Comparison of ENCODE assay signal across 12 mouse cellular contexts in the genomic region with DNA sequence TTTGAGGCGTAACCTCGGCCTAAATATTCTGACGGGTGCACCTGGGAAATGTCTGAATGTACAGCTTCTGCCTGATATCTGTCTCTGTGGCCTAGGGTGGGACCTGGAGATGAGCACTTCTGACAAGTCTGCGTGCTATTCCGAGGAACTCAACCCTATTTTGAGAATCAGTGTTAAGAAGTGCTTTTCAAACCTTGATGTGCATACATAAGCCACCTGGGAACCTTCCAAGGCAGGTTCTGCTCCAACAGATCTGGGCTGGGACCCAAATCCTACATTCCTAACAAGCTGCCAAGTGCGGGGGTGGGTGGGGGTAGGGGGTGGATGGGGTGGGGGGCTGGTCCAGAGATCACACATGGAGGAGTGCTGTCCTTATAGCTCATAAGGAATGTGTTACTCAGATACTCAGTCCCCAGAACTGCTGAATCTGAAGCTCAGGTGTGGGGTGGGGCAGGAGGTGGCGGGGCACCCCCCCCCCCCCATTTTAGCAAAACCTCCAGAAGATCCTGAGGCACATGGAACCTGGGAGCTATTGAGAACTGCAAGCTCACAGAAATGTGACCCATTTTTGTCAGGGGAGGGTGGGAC.
DNase-seq lines count a peak whose midpoint lies in the region; ATAC-seq and TF ChIP-seq lines count a peak whose summit lies in the region.
"Had no signal": no experiment of that assay in that cellular context is flagged by ENCODE, and none has a peak within 500 bp of the region (broad histone marks: within the 10 kb centered on the region; RNA-seq: fewer than 3 reads in every experiment).

No protein-coding gene starts in this region.

- H3K36me3 ChIP-seq in intestine, embryonic 14.5 days (ENCODE audit: control insufficient read depth, insufficient read depth, low read length) = no peaks in the 10 kb centered on the region
- no peaks in the 10 kb centered on the region for H3K36me3 ChIP-seq in intestine, postnatal 0 days (ENCODE audit: control insufficient read depth, insufficient read depth)
- no peaks in the 10 kb centered on the region for H3K36me3 ChIP-seq in kidney, adult 2 months (ENCODE audit: control insufficient read depth, insufficient read depth, low read length)
- H3K36me3 ChIP-seq: hindbrain, embryonic 15.5 days; limb, embryonic 12.5 days had no signal

- TF ChIP-seq CTCF in intestine, postnatal 0 days (IDR thresholded peaks at IDR 0.05; ENCODE audit: low read depth) = no peak
- no peak for TF ChIP-seq CTCF in kidney, adult 2 months (conservative IDR thresholded peaks at IDR 0.05; ENCODE audit: insufficient read depth, insufficient read length, low read depth, low read length)

- no peaks in the 10 kb centered on the region; the same call in 1 of the 2 replicates for H3K4me1 ChIP-seq in intestine, embryonic 14.5 days (replicated peaks; ENCODE audit: control insufficient read depth, insufficient read depth, low read length)
- no peaks in the 10 kb centered on the region for H3K4me1 ChIP-seq in intestine, postnatal 0 days (replicated peaks; ENCODE audit: control insufficient read depth, insufficient read depth, low read length)
- H3K4me1 ChIP-seq in kidney, adult 2 months (ENCODE audit: control insufficient read depth, insufficient read depth, low read length) = no peaks in the 10 kb centered on the region
- H3K4me1 ChIP-seq: limb, embryonic 12.5 days had no signal

- no peaks in the 10 kb centered on the region for H3K27me3 ChIP-seq in intestine, embryonic 14.5 days (replicated peaks; ENCODE audit: control insufficient read depth, insufficient read depth, low read length)
- H3K27me3 ChIP-seq in intestine, postnatal 0 days (replicated peaks; ENCODE audit: control insufficient read depth, insufficient read depth, low read length) = no peaks in the 10 kb centered on the region
- H3K27me3 ChIP-seq in kidney, adult 2 months (replicated peaks; ENCODE audit: control insufficient read depth, insufficient read depth, low read length) = no peaks in the 10 kb centered on the region
- H3K27me3 ChIP-seq: hindbrain, embryonic 15.5 days; limb, embryonic 12.5 days had no signal

- peak; percentile 55; the same call in 1 of the 2 replicates for ATAC-seq in intestine, embryonic 14.5 days (replicated peaks; ENCODE audit: low FRiP score, low TSS enrichment, low read depth)
- ATAC-seq in intestine, postnatal 0 days = no peak

- TF ChIP-seq POLR2A in kidney, adult 2 months (IDR thresholded peaks at IDR 0.05; ENCODE audit: low read depth, low read length) = no peak

- no peak overlapping the region for H3K27ac ChIP-seq in intestine, embryonic 14.5 days (ENCODE audit: low read depth)
- no peak overlapping the region for H3K27ac ChIP-seq in intestine, postnatal 0 days (ENCODE audit: low read depth, low read length)
- peak overlapping the region; percentile 5; the same call in 1 of the 2 replicates for H3K27ac ChIP-seq in kidney, adult 2 months (ENCODE audit: insufficient read depth, low read depth, low read length)
- H3K27ac ChIP-seq: hindbrain, embryonic 15.5 days; limb, embryonic 12.5 days had no signal

- no peak overlapping the region for H3K4me2 ChIP-seq in intestine, embryonic 14.5 days (ENCODE audit: low read length)
- no peak overlapping the region for H3K4me2 ChIP-seq in intestine, postnatal 0 days (replicated peaks; ENCODE audit: low read depth)
- H3K4me2 ChIP-seq: hindbrain, embryonic 15.5 days; limb, embryonic 12.5 days had no signal

- no peaks in the 10 kb centered on the region for H3K9me3 ChIP-seq in intestine, embryonic 14.5 days (ENCODE audit: control insufficient read depth, low read length)
- H3K9me3 ChIP-seq in intestine, postnatal 0 days (ENCODE audit: control insufficient read depth) = no peaks in the 10 kb centered on the region
- H3K9me3 ChIP-seq: hindbrain, embryonic 15.5 days; limb, embryonic 12.5 days had no signal

- no peak overlapping the region for H3K4me3 ChIP-seq in intestine, embryonic 14.5 days (ENCODE audit: low read depth, low read length)
- no peak overlapping the region for H3K4me3 ChIP-seq in intestine, postnatal 0 days (ENCODE audit: low read depth, low read length)
- no peak overlapping the region for H3K4me3 ChIP-seq in kidney, adult 2 months (ENCODE audit: insufficient read depth, low read depth, low read length)
- H3K4me3 ChIP-seq: hindbrain, embryonic 15.5 days; limb, embryonic 12.5 days; megakaryocyte, embryonic 14.5 days had no signal

- peak; percentile 34 to 54 for DNase-seq in cerebellum, postnatal 14 days
- no peak for DNase-seq in cerebellum, postnatal 4 days (ENCODE audit: low spot score in 2 of 2)
- DNase-seq in intestine, embryonic 14.5 days (ENCODE audit: low spot score) = no peak
- peak; percentile 70 for DNase-seq in kidney, adult 2 months
- DNase-seq in lung, postnatal 10 days = peak; percentile 20
- no peak for DNase-seq in embryo, embryonic 10.5 days (ENCODE audit: low spot score)
- DNase-seq in retina, embryonic 14.5 days (ENCODE audit: low spot score) = no peak
- DNase-seq: heart, adult 18-20 months had no signal

- no peak overlapping the region for H3K9ac ChIP-seq in intestine, embryonic 14.5 days (ENCODE audit: low read length)
- no peak overlapping the region for H3K9ac ChIP-seq in intestine, postnatal 0 days (ENCODE audit: low read depth, low read length)
- H3K9ac ChIP-seq: hindbrain, embryonic 15.5 days; limb, embryonic 12.5 days had no signal

- WGBS in intestine, embryonic 14.5 days = 58% methylated on average over 7 of the region's 7 CpGs
- WGBS in intestine, postnatal 0 days = 83% methylated on average over 7 of the region's 7 CpGs
- WGBS in kidney, adult 2 months = 41% methylated on average over 7 of the region's 7 CpGs

Comparison
In these comparisons a context has a peak if more than half of its experiments do, and no peak if none do; other contexts are left out.
1. DNase-seq: peak in cerebellum, postnatal 14 days (2 of 2), kidney, adult 2 months (single experiment) and lung, postnatal 10 days (single experiment); none in cerebellum, postnatal 4 days (0 of 2), intestine, embryonic 14.5 days (single experiment), embryo, embryonic 10.5 days (single experiment) and retina, embryonic 14.5 days (single experiment).